Comparison of ENCODE assay signal across 24 mouse cellular contexts in the genomic region with DNA sequence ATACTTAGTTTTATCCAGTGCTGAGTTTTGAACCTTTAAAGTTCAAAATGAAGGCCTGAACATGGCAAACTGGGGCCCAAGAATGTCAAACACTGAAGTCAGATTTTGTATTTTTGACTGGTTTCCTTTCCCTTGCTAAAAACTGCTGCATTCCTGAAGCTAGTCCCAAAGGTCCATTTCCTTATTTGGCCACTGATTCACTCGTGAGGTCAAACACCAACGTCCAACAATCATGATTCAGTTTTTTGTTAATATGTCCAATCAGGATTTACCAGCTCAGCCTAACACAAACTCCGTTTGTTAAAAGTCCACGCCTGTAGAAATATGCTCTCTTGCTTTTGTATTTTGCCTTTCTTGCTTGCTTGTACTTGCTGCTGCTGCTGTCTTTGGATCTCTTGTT. TPM values are rescaled to one million over a fixed set of nuclear protein-coding genes. Genes with fewer than 3 reads are reported as not detected.
"Had no signal": no experiment of that assay in that cellular context is flagged by ENCODE, and none has a peak within 500 bp of the region (broad histone marks: within the 10 kb centered on the region; RNA-seq: fewer than 3 reads in every experiment).

No protein-coding gene starts in this region.

- ATAC-seq: liver, embryonic 12.5 days had no signal

- DNase-seq: kidney, adult 11 months; kidney, postnatal 14 days; left cerebral cortex, postnatal 4 days; liver; lung, adult 18-20 months; lung, postnatal 10 days; lung, postnatal 36 days; midbrain, embryonic 14.5 days; right cerebral cortex, adult 18-20 months; right cerebral cortex, postnatal 14 days; right cerebral cortex, postnatal 4 days; spleen, adult 18-20 months; thymus, postnatal 25 days had no signal

- H3K9ac ChIP-seq: limb, embryonic 13.5 days; liver, embryonic 12.5 days; liver, embryonic 15.5 days; lung, embryonic 15.5 days; neural tube, embryonic 12.5 days; neural tube, embryonic 15.5 days; stomach, embryonic 15.5 days had no signal

- H3K4me3 ChIP-seq: limb, embryonic 13.5 days; liver, embryonic 12.5 days; liver, embryonic 15.5 days; lung, embryonic 15.5 days; megakaryocyte, embryonic 14.5 days; midbrain, embryonic 10.5 days; neural tube, embryonic 12.5 days; neural tube, embryonic 15.5 days; stomach, embryonic 15.5 days had no signal

- H3K27me3 ChIP-seq: limb, embryonic 13.5 days; liver, embryonic 12.5 days; liver, embryonic 15.5 days; lung, embryonic 15.5 days; megakaryocyte, embryonic 14.5 days; neural tube, embryonic 12.5 days; neural tube, embryonic 15.5 days; stomach, embryonic 15.5 days had no signal

- H3K9me3 ChIP-seq: limb, embryonic 13.5 days; liver, embryonic 12.5 days; liver, embryonic 15.5 days; lung, embryonic 15.5 days; neural tube, embryonic 12.5 days; neural tube, embryonic 15.5 days; stomach, embryonic 15.5 days had no signal

- H3K4me2 ChIP-seq: limb, embryonic 13.5 days; liver, embryonic 12.5 days; liver, embryonic 15.5 days; lung, embryonic 15.5 days; neural tube, embryonic 12.5 days; neural tube, embryonic 15.5 days; stomach, embryonic 15.5 days had no signal

- H3K27ac ChIP-seq: limb, embryonic 13.5 days; liver, embryonic 12.5 days; liver, embryonic 15.5 days; lung, embryonic 15.5 days; midbrain, embryonic 10.5 days; neural tube, embryonic 12.5 days; neural tube, embryonic 15.5 days; stomach, embryonic 15.5 days had no signal

- H3K4me1 ChIP-seq: limb, embryonic 13.5 days; liver, embryonic 12.5 days; liver, embryonic 15.5 days; lung, embryonic 15.5 days; midbrain, embryonic 10.5 days; neural tube, embryonic 12.5 days; neural tube, embryonic 15.5 days; stomach, embryonic 15.5 days had no signal

- H3K36me3 ChIP-seq: limb, embryonic 13.5 days; liver, embryonic 12.5 days; liver, embryonic 15.5 days; lung, embryonic 15.5 days; midbrain, embryonic 10.5 days; neural tube, embryonic 12.5 days; neural tube, embryonic 15.5 days; stomach, embryonic 15.5 days had no signal

RNA-seq across cellular contexts. Expression of a gene that starts 31.0 kb away (rescaled TPM):
- polyA plus RNA-seq: kidney, embryonic 14.5 days; midbrain, embryonic 10.5 days; midbrain, postnatal 0 days; neural tube, embryonic 12.5 days; neural tube, embryonic 15.5 days had no signal
